ENCODE assay signal across 9 mouse cellular contexts in the genomic region with DNA sequence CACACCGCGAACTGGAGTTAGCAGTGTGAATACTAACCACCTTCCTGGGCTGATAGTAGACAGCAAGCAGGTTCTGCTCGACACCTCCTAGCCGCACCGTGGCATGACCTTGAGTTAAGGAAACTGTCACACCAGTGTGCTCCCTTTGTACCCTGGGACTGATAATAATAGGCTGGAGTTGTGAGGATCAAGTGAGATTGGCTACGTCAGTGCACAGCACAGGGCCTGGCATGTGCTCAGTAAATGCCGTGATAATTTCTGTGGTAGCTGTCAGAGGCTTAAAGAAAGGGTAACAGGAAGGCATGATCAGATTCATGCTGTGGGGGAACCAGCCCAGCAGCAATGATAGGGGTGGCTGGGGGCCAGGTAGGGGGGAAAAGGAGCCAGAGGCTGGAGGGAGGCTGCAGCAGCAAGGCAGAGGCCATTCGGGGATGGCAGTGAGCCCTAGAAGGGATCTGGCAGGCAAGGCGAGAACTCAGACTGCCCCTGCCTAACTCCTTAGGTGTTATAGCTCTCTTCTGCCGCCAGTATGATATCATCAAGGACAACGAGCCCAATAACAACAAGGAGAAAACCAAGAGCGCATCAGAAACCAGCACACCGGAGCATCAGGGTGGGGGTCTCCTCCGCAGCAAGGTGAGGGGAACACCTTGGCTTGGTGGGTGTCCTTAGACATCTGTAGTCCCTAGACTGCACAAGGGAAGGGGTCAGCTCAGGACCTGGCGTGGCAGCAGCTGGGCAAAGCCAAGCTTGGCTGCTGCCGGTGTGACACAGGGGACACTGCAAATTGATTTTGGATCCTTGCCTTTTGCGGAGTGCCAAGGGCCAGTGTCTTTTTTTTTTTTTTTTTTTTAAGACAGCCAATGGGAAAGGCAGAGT. TPM values are rescaled to one million over a fixed set of nuclear protein-coding genes. Genes with fewer than 3 reads are reported as not detected.
DNase-seq lines count a peak whose midpoint lies in the region; ATAC-seq lines count a peak whose summit lies in the region.
"Had no signal": no experiment of that assay in that cellular context is flagged by ENCODE, and none has a peak within 500 bp of the region (broad histone marks: within the 10 kb centered on the region; RNA-seq: fewer than 3 reads in every experiment).

No protein-coding gene starts in this region.

- no peaks in the 10 kb centered on the region for H3K9me3 ChIP-seq in embryonic facial prominence, embryonic 14.5 days (ENCODE audit: control insufficient read depth, low read length)
- H3K9me3 ChIP-seq in limb, embryonic 15.5 days = no peaks in the 10 kb centered on the region
- H3K9me3 ChIP-seq in forebrain, embryonic 15.5 days = no peaks in the 10 kb centered on the region

- H3K4me1 ChIP-seq in embryonic facial prominence, embryonic 14.5 days (ENCODE audit: control insufficient read depth, insufficient read depth, low read length) = peaks cover 25% of the 10 kb centered on the region
- peaks cover 41% of the 10 kb centered on the region for H3K4me1 ChIP-seq in limb, embryonic 15.5 days
- peaks cover 38% of the 10 kb centered on the region for H3K4me1 ChIP-seq in forebrain, embryonic 15.5 days

- no peak overlapping the region for H3K4me3 ChIP-seq in embryonic facial prominence, embryonic 14.5 days (ENCODE audit: low read depth, low read length)
- no peak overlapping the region for H3K4me3 ChIP-seq in limb, embryonic 15.5 days
- no peak overlapping the region for H3K4me3 ChIP-seq in forebrain, embryonic 15.5 days

- 72% methylated on average over 17 of the region's 17 CpGs for WGBS in embryonic facial prominence, embryonic 14.5 days
- 67% methylated on average over 17 of the region's 17 CpGs for WGBS in limb, embryonic 15.5 days
- WGBS in forebrain, embryonic 15.5 days = 69% methylated on average over 17 of the region's 17 CpGs

- no peak for ATAC-seq in embryonic facial prominence, embryonic 14.5 days (ENCODE audit: low read depth)
- no peak for ATAC-seq in limb, embryonic 15.5 days (ENCODE audit: insufficient number of reproducible peaks, low FRiP score, low TSS enrichment, low read depth)
- ATAC-seq in forebrain, embryonic 15.5 days (replicated peaks) = no peak

- peak; percentile 50 for DNase-seq in gastrocnemius, postnatal 14 days
- DNase-seq in gastrocnemius, postnatal 4 days (ENCODE audit: low spot score in 2 of 2) = no peak
- peak; percentile 59 for DNase-seq in 416B (ENCODE audit: low read depth)
- no peak for DNase-seq in embryonic facial prominence, embryonic 14.5 days (ENCODE audit: low spot score)
- DNase-seq in right cerebral cortex, postnatal 25 days = no peak
- no peak for DNase-seq in layer of hippocampus, postnatal 10 days (ENCODE audit: low spot score in 2 of 2)
- DNase-seq: layer of hippocampus, adult 9-11 months had no signal

- intact Hi-C loops in gastrocnemius, postnatal 14 days (cut with DNase I; ENCODE audit: low total_unique reads) = no loop called here

- H3K27me3 ChIP-seq in embryonic facial prominence, embryonic 14.5 days (replicated peaks; ENCODE audit: control insufficient read depth, insufficient read depth, low read length) = 0 out of 2 replicates have a peak, but pooled peaks cover 3% of the 10 kb centered on the region
- H3K27me3 ChIP-seq in limb, embryonic 15.5 days = peaks cover 12% of the 10 kb centered on the region; the same call in 1 of the 2 replicates
- H3K27me3 ChIP-seq in forebrain, embryonic 15.5 days = peaks cover 11% of the 10 kb centered on the region; the same call in 1 of the 2 replicates

- H3K36me3 ChIP-seq in embryonic facial prominence, embryonic 14.5 days (ENCODE audit: control insufficient read depth, insufficient read depth, low read length) = 0 out of 2 replicates have a peak, but pooled peaks cover 4% of the 10 kb centered on the region
- H3K36me3 ChIP-seq in limb, embryonic 15.5 days = peaks cover 5% of the 10 kb centered on the region; the same call in 1 of the 2 replicates
- H3K36me3 ChIP-seq in forebrain, embryonic 15.5 days = no peaks in the 10 kb centered on the region

- no peak overlapping the region for H3K4me2 ChIP-seq in embryonic facial prominence, embryonic 14.5 days (ENCODE audit: low read depth, low read length)
- no peak overlapping the region for H3K4me2 ChIP-seq in limb, embryonic 15.5 days
- no peak overlapping the region for H3K4me2 ChIP-seq in forebrain, embryonic 15.5 days (replicated peaks)

- peak overlapping the region; percentile 28; the same call in 1 of the 2 replicates for H3K9ac ChIP-seq in embryonic facial prominence, embryonic 14.5 days (ENCODE audit: low read depth, low read length)
- H3K9ac ChIP-seq in limb, embryonic 15.5 days = no peak overlapping the region
- H3K9ac ChIP-seq in forebrain, embryonic 15.5 days (replicated peaks) = no peak overlapping the region

- H3K27ac ChIP-seq in embryonic facial prominence, embryonic 14.5 days (replicated peaks; ENCODE audit: low read depth, low read length) = no peak overlapping the region
- peak overlapping the region; percentile 35 for H3K27ac ChIP-seq in limb, embryonic 15.5 days
- no peak overlapping the region for H3K27ac ChIP-seq in forebrain, embryonic 15.5 days (replicated peaks)

RNA-seq across cellular contexts. Expression of gene Fndc5, which starts 5.0 kb away (rescaled TPM):
- 10 to 100 TPM; 28.4 to 53.2 TPM for total RNA-seq in gastrocnemius, postnatal 14 days (2021)
- total RNA-seq in gastrocnemius, postnatal 4 days (2021) = 10 to 100 TPM; 52.3 to 54.3 TPM
- 28.4 and 29.1 TPM in 2 replicates for polyA plus RNA-seq in embryonic facial prominence, embryonic 14.5 days (2014; fragmentation: Nextera tagmentation; extraction: Ambion mirVana)
- 17.4 and 22.9 TPM in 2 replicates for polyA plus RNA-seq in limb, embryonic 15.5 days (2015; fragmentation: Nextera tagmentation; extraction: Ambion mirVana)
- polyA plus RNA-seq in forebrain, embryonic 15.5 days (2015; fragmentation: Nextera tagmentation; extraction: Ambion mirVana) = 2.6 and 2.8 TPM in 2 replicates
- 10 to 100 TPM; 41.4 to 42.9 TPM for total RNA-seq in layer of hippocampus, postnatal 10 days (2021)

RNA-seq across cellular contexts. Expression of gene Hpca, which starts 20.0 kb away (rescaled TPM):
- total RNA-seq in gastrocnemius, postnatal 14 days (2021) = under 1 TPM in 1 of 2 experiments, not detected in 1; 0.24 TPM
- total RNA-seq in gastrocnemius, postnatal 4 days (2021) = 1 to 10 TPM in 1 of 2 experiments, under 1 TPM in 1; 0.52 to 1.1 TPM
- 3.6 and 4.9 TPM in 2 replicates for polyA plus RNA-seq in embryonic facial prominence, embryonic 14.5 days (2014; fragmentation: Nextera tagmentation; extraction: Ambion mirVana)
- polyA plus RNA-seq in limb, embryonic 15.5 days (2015; fragmentation: Nextera tagmentation; extraction: Ambion mirVana) = 1.4 and 1.5 TPM in 2 replicates
- 48.0 and 53.1 TPM in 2 replicates for polyA plus RNA-seq in forebrain, embryonic 15.5 days (2015; fragmentation: Nextera tagmentation; extraction: Ambion mirVana)
- 100 to 1,000 TPM; 910 to 956 TPM for total RNA-seq in layer of hippocampus, postnatal 10 days (2021)

RNA-seq across cellular contexts. Expression of gene Tmem54, which starts 36.5 kb away (rescaled TPM):
- not detected for total RNA-seq in gastrocnemius, postnatal 14 days (2021)
- under 1 TPM in 1 of 2 experiments, not detected in 1; 0.73 TPM for total RNA-seq in gastrocnemius, postnatal 4 days (2021)
- 6.9 and 8.4 TPM in 2 replicates for polyA plus RNA-seq in embryonic facial prominence, embryonic 14.5 days (2014; fragmentation: Nextera tagmentation; extraction: Ambion mirVana)
- polyA plus RNA-seq in limb, embryonic 15.5 days (2015; fragmentation: Nextera tagmentation; extraction: Ambion mirVana) = 27.5 and 32.3 TPM in 2 replicates
- polyA plus RNA-seq in forebrain, embryonic 15.5 days (2015; fragmentation: Nextera tagmentation; extraction: Ambion mirVana) = not detected in 2 replicates
- total RNA-seq in layer of hippocampus, postnatal 10 days (2021) = not detected

RNA-seq across cellular contexts. Expression of gene S100pbp, which starts 47.7 kb away (rescaled TPM):
- total RNA-seq in gastrocnemius, postnatal 14 days (2021) = 1 to 10 TPM; 5.2 to 7.1 TPM
- 10 to 100 TPM; 20.4 to 21.7 TPM for total RNA-seq in gastrocnemius, postnatal 4 days (2021)
- 12.6 and 15.5 TPM in 2 replicates for polyA plus RNA-seq in embryonic facial prominence, embryonic 14.5 days (2014; fragmentation: Nextera tagmentation; extraction: Ambion mirVana)
- 16.5 and 18.8 TPM in 2 replicates for polyA plus RNA-seq in limb, embryonic 15.5 days (2015; fragmentation: Nextera tagmentation; extraction: Ambion mirVana)
- 15.3 and 17.2 TPM in 2 replicates for polyA plus RNA-seq in forebrain, embryonic 15.5 days (2015; fragmentation: Nextera tagmentation; extraction: Ambion mirVana)
- total RNA-seq in layer of hippocampus, postnatal 10 days (2021) = 10 to 100 TPM; 36.8 to 37.0 TPM

RNA-seq across cellular contexts. Expression of gene Yars, which starts 47.8 kb away (rescaled TPM):
- 10 to 100 TPM; 38.6 to 38.9 TPM for total RNA-seq in gastrocnemius, postnatal 14 days (2021)
- total RNA-seq in gastrocnemius, postnatal 4 days (2021) = 10 to 100 TPM; 47.6 to 50.1 TPM
- polyA plus RNA-seq in embryonic facial prominence, embryonic 14.5 days (2014; fragmentation: Nextera tagmentation; extraction: Ambion mirVana) = 74.9 and 78.3 TPM in 2 replicates
- polyA plus RNA-seq in limb, embryonic 15.5 days (2015; fragmentation: Nextera tagmentation; extraction: Ambion mirVana) = 80.5 and 82.6 TPM in 2 replicates
- polyA plus RNA-seq in forebrain, embryonic 15.5 days (2015; fragmentation: Nextera tagmentation; extraction: Ambion mirVana) = 106 and 115 TPM in 2 replicates
- 100 to 1,000 TPM in 1 of 2 experiments, 10 to 100 TPM in 1; 99.0 to 109 TPM for total RNA-seq in layer of hippocampus, postnatal 10 days (2021)

Comparison
In these comparisons a context has a peak if more than half of its experiments do, and no peak if none do; other contexts are left out.
1. DNase-seq: peak in gastrocnemius, postnatal 14 days (single experiment) and 416B (single experiment); none in gastrocnemius, postnatal 4 days (0 of 2), embryonic facial prominence, embryonic 14.5 days (single experiment), right cerebral cortex, postnatal 25 days (single experiment) and layer of hippocampus, postnatal 10 days (0 of 2).
2. RNA of gene Hpca, which starts 20.0 kb away (total RNA-seq): 910 to 956 TPM in layer of hippocampus, postnatal 10 days; 0.52 to 1.1 TPM in gastrocnemius, postnatal 4 days and 0.24 TPM in gastrocnemius, postnatal 14 days; every median in the first group is over 100 times any median in the second.